Mouse (Mus musculus): Measurements from ENCODE around the gene Exoc6b.

Gene Exoc6b

DNA sequence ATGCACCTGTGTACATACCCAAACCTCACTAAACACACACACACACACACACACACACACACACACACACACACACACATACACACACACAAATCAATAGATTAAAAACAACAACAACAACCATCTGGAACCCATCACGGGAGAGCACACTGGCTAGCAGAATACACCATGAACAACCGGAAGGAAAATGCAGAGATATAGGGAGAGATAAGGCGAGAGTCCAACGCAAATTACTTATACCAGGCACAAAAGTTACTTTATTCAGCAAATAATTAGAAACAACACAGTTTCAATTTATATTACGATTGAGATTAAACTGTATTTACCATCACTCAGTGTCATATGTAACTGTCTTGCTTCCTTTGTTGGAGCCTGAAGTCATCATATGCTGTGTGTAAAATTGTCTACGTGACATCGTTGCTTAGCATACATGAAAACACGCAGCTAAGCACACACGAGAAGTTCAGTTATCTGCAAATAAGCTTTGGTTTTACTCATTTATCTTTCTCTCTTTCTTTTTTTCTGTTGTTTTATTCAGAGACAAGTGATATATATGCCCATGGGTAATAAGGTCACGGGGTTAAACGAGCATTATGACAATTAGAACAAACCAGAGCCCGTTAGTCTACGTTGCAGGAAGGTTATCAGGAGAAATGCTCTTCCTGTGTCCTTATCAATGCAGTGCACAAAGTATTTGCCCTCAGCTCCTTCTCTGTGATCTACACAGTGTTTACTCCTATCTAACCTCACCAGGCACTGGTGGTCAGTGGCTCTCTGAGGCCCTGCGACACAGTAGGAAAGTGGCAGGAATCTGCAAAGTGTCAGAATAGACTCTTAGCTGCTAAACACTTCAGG, 186.4 kb downstream of the Exoc6b start:
- peak; percentile 38 for DNase-seq (ENCODE audit: low spot score)

DNA sequence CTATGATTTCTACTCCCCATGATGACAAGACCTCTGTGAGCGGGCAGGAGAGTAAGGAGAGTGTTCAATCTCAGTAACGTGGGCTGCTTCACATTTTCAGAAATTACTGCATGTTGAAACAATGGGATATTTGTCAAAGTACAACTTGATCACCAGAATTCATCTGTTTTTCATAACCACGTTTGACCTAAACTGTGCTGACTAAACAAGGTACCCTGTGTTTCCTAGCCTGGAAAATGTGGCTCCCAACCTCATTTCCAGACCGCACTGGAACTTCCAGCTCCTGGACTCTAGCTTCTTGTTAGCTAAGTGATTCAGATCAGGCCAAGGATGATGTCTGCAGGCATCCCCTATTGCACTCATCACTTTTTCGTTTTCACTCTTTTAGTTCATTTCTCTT, 193.4 kb downstream of the Exoc6b start:
- DNase-seq (ENCODE audit: low spot score), result no peak

DNA sequence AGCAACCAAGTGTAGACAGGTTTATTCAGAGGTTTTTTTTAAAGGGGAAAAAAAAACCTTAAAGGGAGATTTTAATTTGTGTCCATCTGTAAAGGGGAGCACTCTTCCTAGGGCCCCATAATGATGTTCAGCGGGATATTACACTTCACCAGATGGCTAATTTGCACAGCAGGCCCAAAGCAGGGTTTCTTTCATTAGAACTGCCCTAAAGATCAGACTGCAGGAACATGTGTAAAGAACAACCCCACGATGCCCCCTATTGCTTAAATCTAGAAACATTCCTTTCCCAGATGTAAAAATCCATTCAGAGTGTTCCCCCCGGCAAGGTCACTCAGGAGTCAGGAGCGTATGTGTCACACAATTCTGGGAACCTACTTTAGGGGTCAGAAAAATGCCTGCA, 202.2 kb downstream of the Exoc6b start:
- no peak for DNase-seq (ENCODE audit: low spot score)

DNA sequence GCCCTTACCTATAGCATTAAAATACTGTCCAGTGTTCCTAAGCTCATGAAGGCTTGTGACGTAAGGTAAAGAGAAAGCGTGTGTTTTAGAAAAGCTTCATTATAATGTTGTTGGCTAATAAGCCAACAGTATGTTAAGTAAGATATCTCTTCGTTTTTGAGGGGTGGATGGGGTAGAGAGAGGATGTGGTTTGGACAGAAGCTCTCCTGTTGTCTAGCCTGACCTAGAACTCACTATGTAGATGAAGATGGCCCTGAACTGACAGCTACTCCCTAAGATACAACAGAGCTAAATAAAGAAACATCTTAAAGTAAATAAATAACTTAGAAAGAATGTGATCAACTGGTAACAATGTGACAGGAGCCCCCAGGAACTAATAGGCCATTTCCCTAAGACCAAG, 204.7 kb downstream of the Exoc6b start:
- no peak for DNase-seq (ENCODE audit: low spot score)

DNA sequence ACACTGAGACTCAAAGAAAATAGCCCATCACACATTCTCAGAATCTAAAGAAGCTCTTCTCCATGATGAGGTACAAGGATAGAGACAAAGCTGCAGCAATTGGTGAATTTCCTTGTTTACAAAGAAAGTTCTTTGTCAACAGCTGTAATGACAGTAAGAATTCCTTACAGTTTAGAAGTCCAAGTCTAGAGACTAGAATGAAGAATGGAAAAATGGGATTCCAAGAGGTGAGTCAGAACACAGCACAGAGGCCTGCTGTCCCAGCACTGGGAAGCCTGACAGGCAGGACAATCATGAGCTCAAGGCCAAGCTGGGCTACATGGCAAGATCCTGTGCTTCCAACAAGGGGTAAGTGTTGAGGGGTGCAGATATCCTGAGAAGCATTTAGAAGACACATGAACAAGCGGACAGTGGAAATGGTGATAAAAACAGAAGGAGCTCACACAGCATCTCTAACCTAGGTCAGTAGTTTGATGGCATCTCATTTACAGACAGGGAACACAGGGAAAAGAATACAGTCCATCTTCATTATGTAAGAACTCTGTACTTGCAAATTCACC, 205.4 kb downstream of the Exoc6b start:
- no peak for DNase-seq (ENCODE audit: low spot score)

- no peak for DNase-seq (ENCODE audit: low spot score)
Measured at GRCm38 (mm10) chr6:84845665-84846064, 223.6 kb downstream of the Exoc6b start.

DNA sequence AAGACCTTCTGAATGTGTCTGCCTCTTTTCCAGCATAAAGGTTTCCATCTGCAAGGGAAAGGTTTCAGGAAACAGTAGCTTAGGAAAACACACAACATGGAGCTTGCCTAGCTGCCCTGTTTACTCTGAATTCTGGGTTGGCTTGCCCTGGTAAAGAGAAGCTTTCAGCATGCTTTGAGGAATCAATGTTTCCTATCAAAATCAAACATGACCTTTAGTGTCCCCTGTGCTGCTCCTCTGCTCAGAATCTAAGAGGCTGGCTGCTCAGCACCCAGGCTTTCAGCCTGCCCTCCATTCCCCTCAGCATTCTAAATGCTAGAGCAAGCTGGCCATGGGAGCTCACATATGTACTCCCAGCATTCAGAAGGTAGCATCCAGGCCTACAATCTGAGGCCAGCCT, 228.2 kb downstream of the Exoc6b start:
- DNase-seq (ENCODE audit: low spot score), result no peak

DNA sequence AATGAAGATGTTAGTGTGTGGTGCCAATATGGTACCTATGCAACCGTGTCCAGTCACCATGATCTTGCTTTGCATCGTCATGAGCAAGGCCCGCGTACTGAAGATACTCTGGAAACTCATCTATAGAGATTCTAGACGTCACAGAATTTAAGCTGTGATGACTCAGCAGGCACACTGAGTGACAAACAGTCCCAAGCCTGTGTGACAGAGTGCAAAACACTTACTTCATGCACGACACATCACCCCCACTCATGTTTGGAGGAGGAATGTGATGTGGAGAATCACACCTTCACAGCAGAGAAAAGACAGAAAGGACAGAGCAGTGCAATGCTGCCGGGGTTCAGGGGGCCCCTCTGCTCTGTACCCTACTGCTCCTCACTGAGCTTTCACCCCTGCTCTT, 261.8 kb downstream of the Exoc6b start:
- no peak for DNase-seq (ENCODE audit: low spot score)

GRCm38 (mm10) chr6:84806132-84806730, 263.1 kb downstream of the Exoc6b start:
- DNase-seq (ENCODE audit: low spot score), result no peak

- DNase-seq (ENCODE audit: low spot score), result no peak
Measured at GRCm38 (mm10) chr6:84798736-84799135, 270.6 kb downstream of the Exoc6b start.

DNA sequence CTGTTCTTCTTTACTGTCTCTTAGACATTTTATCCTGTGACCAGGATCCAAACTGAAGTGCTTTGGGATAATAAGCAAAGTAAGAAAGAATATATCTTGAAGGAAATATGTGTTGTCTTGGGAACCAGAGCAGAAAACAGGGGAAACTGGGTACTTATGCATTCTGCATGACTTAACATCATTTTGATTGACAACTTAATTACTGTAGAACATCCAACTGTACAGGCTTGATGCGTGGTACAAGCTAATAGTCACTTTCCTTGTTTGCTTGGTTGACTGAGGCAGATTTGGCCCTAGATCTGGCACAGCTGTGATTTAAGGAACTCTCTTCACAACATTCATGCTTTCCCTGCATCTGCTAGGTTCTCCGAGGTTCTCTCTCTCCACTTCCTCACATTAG, 285.3 kb downstream of the Exoc6b start:
- no peak for DNase-seq (ENCODE audit: low spot score)

GRCm38 (mm10) chr6:84779987-84780386, 289.3 kb downstream of the Exoc6b start:
- DNase-seq (ENCODE audit: low spot score), result peak; percentile 4

GRCm38 (mm10) chr6:84778970-84779369, 290.3 kb downstream of the Exoc6b start:
- DNase-seq (ENCODE audit: low spot score), result no peak

GRCm38 (mm10) chr6:84775908-84776307, 293.4 kb downstream of the Exoc6b start:
- no peak for DNase-seq (ENCODE audit: low spot score)

DNA sequence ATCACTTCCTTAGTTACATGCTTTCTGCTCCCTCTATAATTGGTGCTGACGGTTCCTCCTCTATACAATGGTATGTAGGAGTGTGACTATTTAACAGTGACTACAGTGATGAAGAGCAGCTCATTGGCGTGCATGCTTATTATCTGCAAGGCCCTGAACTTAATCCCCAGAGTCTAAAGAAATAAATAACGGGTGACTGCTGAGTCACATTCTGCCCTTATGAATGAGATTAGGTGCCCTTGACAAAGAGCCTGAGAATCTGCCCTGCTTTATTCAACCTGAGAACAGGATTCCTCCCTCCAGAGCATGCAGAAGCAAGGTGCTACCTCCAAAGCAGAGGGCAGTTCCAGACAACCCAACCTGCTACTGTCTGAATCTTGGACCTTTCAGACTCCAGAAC, 314.0 kb downstream of the Exoc6b start:
- no peak for DNase-seq (ENCODE audit: low spot score)

DNA sequence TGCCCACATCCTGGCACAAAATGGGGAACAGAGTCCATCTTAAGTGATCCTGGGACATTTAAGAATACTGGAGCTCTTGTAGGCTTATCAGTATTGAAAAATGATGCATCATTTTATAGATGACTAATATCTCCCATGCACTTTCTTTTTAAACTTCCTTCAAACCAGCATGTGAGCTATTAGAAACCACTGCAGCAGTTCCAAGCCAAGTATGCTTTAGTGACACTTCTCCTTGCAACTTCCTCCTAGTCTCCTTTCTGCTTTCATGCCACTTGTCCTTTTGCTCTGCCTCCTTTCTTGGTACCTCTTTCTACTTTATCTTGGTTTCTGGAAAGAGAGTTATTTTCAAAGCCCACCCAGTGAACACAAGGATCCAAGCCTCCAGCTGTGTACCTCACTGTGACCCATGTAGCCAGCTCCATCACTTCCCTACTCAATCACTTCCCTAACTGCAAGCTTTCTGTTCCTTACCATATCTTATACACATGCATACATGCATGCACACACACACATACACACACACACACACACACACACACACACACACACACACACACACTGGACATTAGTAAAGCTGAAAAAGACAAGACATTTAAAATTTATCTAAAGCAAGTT, 316.4 kb downstream of the Exoc6b start:
- no peak for DNase-seq (ENCODE audit: low spot score)

GRCm38 (mm10) chr6:84751409-84751808, 317.9 kb downstream of the Exoc6b start:
- DNase-seq (ENCODE audit: low spot score), result no peak

- DNase-seq (ENCODE audit: low spot score), result no peak
Measured at GRCm38 (mm10) chr6:84746847-84747395, 322.4 kb downstream of the Exoc6b start.

DNA sequence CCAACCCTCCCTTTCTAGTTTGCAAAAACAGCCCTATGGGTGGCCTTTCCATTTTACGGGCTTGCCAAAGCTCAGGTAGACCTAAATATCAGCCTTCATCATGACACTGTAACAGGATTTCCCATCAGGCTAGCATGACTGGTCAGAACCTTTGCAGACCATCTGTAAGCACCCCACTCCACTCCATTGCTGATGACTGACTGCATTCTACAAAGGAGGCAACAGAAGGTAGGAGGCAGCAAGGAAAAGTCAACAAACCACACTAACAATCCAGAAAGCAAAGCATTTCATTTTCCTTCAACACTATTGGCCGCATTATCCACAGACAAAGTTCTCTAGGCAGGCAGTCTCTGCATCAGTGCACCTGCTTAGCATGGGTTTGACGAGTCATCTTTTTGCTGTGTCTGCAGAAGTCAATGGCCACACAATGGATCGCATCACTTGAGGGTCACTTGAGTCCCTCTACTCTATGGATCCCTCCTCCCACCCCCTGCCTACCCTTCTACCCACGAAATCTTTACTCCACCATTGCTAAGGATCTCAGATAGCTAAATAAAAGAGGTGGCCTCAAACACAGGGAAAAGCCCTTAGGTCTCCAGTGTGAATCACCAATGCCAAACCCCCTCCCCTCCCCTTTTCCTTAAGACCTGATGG, 323.0 kb downstream of the Exoc6b start:
- no peak for DNase-seq (ENCODE audit: low spot score)

- DNase-seq (ENCODE audit: low spot score), result no peak
Measured at GRCm38 (mm10) chr6:84745570-84745969, 323.7 kb downstream of the Exoc6b start.

DNA sequence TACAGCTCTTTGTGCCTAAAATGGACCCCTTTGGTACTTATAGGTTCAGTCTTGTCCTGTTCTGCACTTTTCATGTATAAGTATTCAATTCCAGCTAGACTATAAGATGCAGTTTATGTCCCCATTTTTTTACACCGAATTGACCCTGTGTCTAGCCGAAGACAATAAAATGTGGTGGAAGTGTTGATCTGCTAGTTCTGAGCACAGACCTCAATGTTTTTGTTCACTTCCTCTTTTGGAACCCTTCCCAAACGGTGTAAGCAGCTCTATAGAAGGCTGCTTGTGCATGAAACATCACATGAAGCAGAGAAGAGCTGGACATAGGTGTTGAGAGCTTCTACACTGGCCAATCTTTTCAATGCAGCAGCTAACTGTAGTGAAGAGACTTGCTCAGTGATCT, 327.1 kb downstream of the Exoc6b start:
- no peak for DNase-seq (ENCODE audit: low spot score)

DNA sequence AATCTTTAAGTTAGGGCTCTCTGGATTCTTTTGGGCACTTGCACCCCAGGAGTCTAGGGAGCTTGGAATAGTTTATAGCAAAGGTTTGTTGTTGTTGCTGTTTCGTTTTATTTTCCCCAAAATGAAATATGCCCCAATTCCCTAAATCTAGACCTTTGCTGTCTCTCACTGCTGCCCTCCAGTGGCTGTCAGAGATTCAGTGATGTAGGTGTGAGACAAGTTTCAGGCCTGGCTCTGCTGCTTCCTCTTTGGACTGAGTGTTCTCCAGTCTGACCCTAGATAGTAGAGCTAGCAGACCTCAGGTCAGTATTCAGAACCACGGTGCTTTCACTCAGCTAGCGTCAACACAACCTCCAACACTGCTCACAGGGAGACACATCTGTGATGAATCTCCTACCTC, 332.4 kb downstream of the Exoc6b start:
- no peak for DNase-seq (ENCODE audit: low spot score)

Data from yolk sac, embryonic 10.5 days (tissue).